Mouse (Mus musculus) testis, postnatal 10 days (tissue): ENCODE measurements around the gene H2-Oa.

ENCODE experiments used
- DNase-seq: peaks from one replicate; pipeline ENCODE4 v3.0.0; 2021; ENCODE audit warnings: low spot score

H2-Oa gene

DNA sequence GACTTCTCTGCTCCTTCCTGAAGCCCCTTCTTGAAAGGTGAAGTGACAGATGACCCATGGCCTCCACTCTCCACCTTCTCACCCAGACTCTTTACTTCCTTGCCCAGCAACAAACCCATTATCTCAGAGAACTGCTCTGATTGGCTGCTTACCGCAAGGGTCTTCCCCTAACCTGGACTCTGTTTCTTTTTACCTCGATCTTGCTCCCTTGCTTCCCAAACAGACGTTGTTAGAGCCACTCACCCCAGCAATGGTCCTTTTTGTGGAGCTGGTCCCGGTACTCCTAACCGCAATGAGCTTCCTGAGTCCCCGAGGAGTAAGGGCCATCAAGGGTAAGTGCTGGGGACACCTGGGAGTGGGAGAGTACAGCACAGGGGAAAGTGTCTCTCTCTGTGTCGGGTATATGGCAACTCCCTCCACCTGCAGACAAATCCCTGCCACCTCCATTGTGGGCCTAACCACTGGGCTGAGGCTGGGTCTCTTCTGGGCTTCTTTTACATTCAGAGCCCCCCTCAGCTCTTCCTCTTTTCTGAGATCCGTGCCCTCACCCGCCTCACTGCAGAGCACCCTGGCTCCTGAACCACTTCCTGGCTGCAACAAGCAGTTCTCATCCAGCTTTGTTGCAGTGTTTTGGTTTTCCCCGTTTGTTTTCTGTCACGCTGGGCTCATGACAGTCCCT is at the start of gene H2-Oa:
Gene H2-Oa, plus strand, starts transcription at position 144 of the 679 bp plus-strand sequence.
- DNase-seq: no peak

DNA sequence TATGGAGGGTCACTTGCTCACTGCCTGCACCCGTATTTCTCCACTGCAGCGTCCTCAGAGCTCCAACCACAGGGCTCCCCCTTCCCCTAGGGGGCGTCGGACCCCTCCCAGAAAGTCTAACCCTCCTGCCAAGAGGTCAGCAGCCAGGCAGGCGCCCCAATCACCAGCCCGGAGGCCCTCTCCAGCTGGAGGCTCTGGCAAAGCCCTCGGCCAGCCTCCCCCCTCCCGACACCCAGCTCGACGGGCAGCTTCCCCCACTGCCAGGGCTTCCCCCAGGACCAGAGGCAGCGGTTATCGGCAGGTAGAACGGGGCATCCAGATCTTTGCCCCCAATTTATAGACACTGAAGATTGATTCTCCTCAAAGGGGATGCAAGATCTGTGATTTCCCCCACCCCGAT is 46.2 kb upstream of the H2-Oa start:
- no peak for DNase-seq

- no peak for DNase-seq
Measured at GRCm38 (mm10) chr17:34047404-34048050, 44.6 kb upstream of the H2-Oa start.

DNA sequence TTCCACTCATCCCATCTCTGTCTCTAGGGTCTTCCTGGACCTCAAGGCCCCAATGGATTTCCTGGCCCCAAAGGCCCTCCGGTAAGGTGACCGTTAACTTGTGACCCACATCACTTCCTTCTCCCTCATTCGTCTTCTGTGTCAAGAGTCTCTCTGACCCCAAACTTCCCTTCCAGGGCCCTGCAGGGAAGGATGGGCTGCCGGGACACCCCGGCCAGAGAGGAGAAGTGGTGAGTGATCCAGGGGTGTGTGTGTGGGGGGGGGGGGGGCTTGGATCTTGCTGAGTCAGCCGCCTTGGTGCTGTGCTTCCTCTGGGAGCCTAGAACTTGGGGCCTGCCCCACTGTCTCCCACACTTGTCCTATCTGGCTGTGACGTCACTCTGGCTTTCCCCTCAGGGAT is 34.9 kb upstream of the H2-Oa start:
- DNase-seq: no peak

DNA sequence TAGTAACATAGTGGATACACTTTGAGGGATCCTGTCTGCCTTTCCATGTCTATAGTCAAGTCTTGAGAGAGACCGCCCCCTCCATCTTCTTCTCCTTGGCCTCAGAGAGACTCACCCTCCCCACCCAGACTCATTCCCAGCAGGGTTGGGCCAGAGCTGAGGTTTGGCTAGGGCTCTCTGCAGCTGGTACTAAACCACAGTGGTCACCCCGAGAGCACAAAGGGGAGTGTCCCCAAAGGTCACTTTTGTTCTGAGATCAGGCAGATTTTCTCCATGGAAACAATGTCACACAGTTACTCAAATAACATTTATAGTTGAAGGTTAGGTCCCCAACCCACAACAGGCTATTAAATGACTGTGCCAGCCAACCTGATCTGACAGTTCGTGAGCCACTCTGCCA is 23.3 kb upstream of the H2-Oa start:
- no peak for DNase-seq

DNA sequence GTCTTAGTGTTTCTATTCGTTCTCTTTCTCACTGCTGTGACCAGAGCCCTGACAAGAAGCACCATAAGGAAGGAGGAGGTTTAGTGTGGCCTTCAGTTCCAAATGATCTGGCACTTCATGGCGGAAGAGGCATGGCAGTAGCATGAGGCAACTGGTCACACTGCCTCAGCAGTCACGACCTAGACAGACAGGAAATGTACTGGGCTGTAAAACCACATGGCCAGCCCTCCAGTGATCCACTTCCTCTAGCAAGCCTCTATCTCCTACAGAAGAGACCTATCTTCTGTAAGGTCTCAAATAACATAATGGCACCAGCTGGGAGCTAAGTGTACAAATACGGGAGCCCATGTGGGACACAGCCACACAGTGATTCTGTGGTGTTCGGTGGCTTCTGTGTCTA is 20.0 kb upstream of the H2-Oa start:
- DNase-seq: no peak

DNA sequence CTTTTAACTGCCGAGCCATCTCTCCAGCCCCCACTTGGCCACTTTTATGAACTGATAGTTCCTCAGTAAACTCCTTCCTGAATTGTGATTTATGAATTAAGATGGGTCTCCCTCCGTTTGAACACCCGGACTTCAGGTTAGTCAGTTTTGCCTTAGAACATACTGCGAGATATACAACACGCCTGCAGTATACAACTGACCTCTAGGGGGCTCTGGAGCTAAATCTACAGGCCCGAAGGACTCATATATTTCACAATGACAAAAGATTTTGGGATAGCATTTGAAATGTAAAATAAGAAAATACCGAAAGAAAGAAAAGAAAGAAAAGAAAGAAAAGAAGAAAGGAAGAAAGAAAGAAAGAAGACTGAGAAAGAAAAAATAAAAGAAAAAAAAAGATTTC is 16.9 kb upstream of the H2-Oa start:
- DNase-seq: peak; percentile 81

DNA sequence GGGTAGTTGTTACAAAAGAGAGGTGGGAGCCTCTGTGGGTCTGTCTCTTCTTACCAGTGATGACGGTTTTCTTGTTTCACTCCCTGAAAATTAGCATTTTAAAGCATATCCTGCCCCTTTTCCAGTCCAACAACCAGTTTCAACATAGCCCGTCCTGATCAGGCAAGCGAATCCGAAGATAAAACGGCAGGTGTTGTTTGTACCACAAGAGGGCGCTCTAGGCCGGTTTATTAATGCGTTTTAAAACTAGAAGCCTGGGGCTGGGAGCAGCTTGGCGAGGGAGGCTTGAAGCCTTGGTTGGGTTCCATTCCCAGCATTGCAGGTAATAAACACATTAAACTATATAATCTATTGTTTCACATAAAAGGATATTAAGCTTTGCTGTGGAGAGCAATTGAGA is 14.6 kb upstream of the H2-Oa start:
- peak; percentile 78 for DNase-seq

GRCm38 (mm10) chr17:34078148-34078547 is 14.0 kb upstream of the H2-Oa start:
- no peak for DNase-seq

GRCm38 (mm10) chr17:34079002-34079401 is 13.1 kb upstream of the H2-Oa start:
- DNase-seq: no peak

DNA sequence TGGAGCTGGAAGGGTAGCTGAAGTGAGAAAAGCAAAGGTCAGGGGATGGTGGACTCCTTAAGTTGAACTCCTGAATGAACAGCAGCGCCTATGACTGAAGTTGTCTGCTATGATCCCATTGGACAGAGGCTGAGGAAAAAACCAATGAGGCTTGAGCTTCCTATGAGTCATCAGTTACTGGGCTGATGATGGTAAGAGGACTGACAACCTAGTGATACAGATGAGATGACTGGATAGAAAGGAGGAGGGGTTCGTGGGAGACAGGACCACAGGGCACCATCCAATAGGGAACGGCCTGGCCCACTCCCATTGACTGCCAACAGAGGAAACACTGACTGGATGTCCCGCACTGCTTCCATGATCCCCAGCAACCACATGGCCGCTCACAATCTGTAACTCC is 12.5 kb upstream of the H2-Oa start:
- no peak for DNase-seq

DNA sequence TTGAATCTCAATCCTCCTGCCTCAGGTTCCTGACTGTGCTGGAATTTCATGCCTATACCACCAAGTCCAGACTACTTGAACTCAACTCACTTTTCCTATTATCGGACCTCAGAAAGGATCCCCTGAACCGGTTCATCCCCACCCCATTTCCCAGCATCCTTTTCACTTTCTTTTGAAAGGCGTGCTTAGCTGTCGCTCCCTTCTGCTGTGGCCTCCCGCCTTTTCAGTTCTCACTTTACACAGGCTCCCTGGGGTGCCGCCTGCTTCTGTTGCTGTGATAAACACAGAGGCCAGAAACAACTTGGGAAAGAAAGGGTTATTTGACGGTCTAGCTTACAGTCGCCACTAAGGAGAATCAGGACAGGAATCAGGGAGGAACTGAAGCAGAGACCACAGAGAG is 9.0 kb upstream of the H2-Oa start:
- no peak for DNase-seq

- no peak for DNase-seq
Measured at GRCm38 (mm10) chr17:34087386-34087785, 4.8 kb upstream of the H2-Oa start.

- DNase-seq: no peak
Measured at GRCm38 (mm10) chr17:34088124-34088523, 4.0 kb upstream of the H2-Oa start.

- peak; percentile 56 for DNase-seq
Measured at GRCm38 (mm10) chr17:34090923-34091322, 1.2 kb upstream of the H2-Oa start.

- peak; percentile 63 for DNase-seq
Measured at GRCm38 (mm10) chr17:34093199-34093874, 1.2 kb downstream of the H2-Oa start.

DNA sequence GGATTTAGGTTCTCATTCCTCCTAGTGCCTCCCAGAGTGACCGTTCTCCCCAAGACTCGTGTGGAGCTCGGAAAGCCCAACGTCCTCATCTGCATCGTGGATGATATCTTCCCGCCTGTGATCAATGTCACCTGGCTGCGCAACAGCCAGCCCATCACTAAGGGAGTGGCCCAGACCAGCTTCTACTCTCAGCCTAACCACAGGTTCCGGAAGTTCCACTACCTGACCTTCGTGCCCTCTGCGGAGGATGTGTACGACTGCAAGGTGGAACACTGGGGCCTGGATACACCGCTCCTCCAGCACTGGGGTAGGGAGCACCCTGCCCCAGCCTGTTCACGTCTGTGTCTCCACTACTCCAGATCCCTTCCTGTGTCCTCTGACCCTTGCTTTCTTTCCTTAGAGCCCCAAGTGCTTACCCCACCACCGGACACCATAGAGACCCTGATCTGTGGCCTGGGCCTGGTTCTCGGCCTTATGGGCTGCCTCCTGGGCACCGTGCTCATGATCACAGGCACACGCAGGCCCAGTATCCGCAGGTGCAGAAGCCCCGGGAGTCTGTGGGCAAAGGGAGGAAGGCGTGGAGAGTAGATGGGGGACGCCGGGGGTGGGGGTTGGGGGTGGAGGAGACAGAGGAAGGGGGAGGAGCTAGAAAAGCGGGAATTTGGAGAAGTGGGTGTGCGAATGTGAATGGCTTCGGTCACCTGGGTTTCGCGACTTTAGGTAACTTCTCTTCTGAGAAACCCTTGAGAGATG is 2.3 kb downstream of the H2-Oa start:
- no peak for DNase-seq

- no peak for DNase-seq
Measured at GRCm38 (mm10) chr17:34096497-34097010, 4.4 kb downstream of the H2-Oa start.

DNA sequence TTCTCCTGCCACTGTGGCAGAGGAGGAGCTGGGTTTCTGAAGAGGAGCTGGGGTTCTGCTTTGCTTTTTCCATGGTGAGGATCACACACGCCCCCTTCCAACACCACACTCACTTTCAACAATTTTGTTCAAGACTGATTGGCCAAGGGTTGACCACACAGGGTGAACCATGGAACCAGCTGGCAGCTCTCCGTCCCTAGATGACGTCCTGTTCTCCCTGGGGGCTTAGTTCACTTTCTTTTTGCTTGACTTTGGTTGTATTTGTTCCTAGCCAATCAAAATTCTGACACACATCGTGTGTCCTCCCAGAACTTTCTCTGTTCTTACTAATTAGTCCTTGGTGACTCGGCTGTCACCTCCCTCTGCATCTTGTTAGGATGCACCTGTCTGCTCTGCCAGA is 5.1 kb downstream of the H2-Oa start:
- no peak for DNase-seq

GRCm38 (mm10) chr17:34098709-34099479 is 6.8 kb downstream of the H2-Oa start:
- no peak for DNase-seq

DNA sequence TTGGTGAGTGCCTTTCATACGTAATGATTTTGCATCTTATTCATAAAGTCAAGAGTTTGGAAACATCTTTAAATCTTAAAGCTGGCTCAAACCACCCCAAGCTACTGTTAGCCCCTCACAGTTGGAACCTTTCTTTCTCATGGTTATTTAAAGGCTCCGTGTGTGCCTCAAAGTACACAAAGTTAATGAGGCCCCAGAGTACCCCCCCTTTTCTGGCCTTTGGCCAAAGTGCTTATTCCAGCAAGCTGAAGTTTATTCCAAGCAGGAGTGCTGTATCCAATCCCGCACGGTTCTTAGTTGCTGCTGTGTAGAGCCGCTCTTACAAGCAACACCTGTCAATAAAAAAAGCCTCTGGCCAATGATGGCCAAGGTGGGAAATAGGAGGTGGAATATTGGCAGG is 7.4 kb downstream of the H2-Oa start:
- no peak for DNase-seq

GRCm38 (mm10) chr17:34101185-34101584 is 9.0 kb downstream of the H2-Oa start:
- no peak for DNase-seq
